Mouse (Mus musculus): ENCODE data around the gene Mab21l3. TPM values are rescaled to one million over a fixed set of nuclear protein-coding genes. Genes with fewer than 3 reads are reported as not detected.

Mab21l3 gene
- polyA plus RNA-seq, 1 experiment, result 0.15 TPM

- Histone ChIP-seq H3K27ac (ENCODE audit: insufficient read depth, low read depth, low read length) (no peak overlapping the region), H3K4me1 (ENCODE audit: control insufficient read depth, insufficient read depth, low read length) (peaks cover 2% of the 10 kb centered on the region; the same call in 1 of the 2 replicates), H3K4me3 (ENCODE audit: insufficient read depth, low read length) (no peak overlapping the region)
- peak; percentile 49 for TF ChIP-seq CTCF (IDR thresholded peaks at IDR 0.05; ENCODE audit: low read depth, low read length)
- TF ChIP-seq POLR2A (IDR thresholded peaks at IDR 0.05; ENCODE audit: borderline replicate concordance, low read depth, low read length), result no peak
Observed at GRCm38 (mm10) chr3:101806149-101806548, 42.6 kb downstream of the Mab21l3 start.

DNA sequence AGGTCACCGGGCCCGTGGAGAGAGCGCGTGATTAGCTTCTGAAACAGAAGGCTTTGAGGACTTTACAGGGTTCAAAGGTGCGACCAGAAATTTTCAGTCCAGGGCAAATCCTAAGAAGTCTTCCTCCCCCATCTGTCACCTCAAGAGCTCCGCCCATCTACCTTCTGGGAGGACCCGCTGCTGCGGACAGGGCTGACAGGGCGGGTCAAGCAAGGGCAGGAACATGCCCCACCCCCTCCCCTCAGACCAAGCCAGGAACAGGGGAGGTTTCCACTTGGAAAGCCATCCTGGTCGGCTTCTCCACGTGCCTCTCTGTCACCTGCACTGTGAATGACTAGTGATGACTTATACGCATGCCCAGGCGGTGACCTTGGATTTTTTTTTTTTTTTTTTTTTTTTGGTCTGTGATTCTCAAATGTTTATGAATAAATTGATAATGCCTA is 43.2 kb downstream of the Mab21l3 start:
- Histone ChIP-seq H3K4me1 (ENCODE audit: control insufficient read depth, insufficient read depth, low read length) (peaks cover 5% of the 10 kb centered on the region), H3K27ac (ENCODE audit: insufficient read depth, low read depth, low read length) (no peak overlapping the region)
- TF ChIP-seq POLR2A (IDR thresholded peaks at IDR 0.05; ENCODE audit: borderline replicate concordance, low read depth, low read length) (no peak), CTCF (IDR thresholded peaks at IDR 0.05; ENCODE audit: low read depth, low read length) (no peak)

DNA sequence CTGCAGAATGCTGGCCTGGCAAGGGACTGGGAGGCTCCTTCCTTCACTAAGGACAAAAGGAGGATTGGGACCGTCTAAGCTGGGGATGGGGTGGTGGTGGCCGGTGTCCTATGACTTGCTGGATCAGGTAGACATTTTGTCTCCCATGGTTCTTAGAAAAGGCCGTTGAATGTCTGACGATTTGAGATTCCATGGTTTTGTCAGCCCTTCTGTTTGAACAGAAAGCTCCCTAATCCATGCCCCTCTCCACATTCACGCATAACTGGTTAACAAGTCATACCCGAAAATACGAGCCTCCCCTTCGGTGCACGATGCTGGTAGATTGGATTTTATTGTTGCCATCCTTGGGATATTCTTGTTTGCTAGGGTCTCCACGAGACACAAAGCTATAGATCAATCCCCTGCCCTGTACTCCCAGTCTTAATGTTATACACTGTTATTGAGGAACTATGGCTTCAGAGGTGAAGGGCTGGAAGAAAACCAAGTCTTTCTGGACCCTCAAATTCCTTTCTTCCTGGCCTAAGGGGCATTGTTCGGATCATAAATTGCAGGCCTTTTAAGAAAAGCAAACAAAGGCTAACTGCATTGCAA is 43.7 kb downstream of the Mab21l3 start:
- no peak for TF ChIP-seq POLR2A (IDR thresholded peaks at IDR 0.05; ENCODE audit: borderline replicate concordance, low read depth, low read length)
- no peak for TF ChIP-seq CTCF (IDR thresholded peaks at IDR 0.05; ENCODE audit: low read depth, low read length)
- Histone ChIP-seq H3K4me3 (ENCODE audit: insufficient read depth, low read length) (no peak overlapping the region), H3K4me1 (ENCODE audit: control insufficient read depth, insufficient read depth, low read length) (peaks cover 8% of the 10 kb centered on the region), H3K27ac (ENCODE audit: insufficient read depth, low read depth, low read length) (no peak overlapping the region)

More for the DNA sequence above, 43.2 kb downstream of the Mab21l3 start:
- no peak overlapping the region for H3K4me3 ChIP-seq (ENCODE audit: insufficient read depth, low read length)

GRCm38 (mm10) chr3:101804331-101804730 is 44.4 kb downstream of the Mab21l3 start:
- Histone ChIP-seq H3K27ac (ENCODE audit: insufficient read depth, low read depth, low read length) (no peak overlapping the region), H3K4me3 (ENCODE audit: insufficient read depth, low read length) (no peak overlapping the region), H3K4me1 (ENCODE audit: control insufficient read depth, insufficient read depth, low read length) (peaks cover 12% of the 10 kb centered on the region)
- TF ChIP-seq CTCF (IDR thresholded peaks at IDR 0.05; ENCODE audit: low read depth, low read length) (no peak), POLR2A (IDR thresholded peaks at IDR 0.05; ENCODE audit: borderline replicate concordance, low read depth, low read length) (no peak)

DNA sequence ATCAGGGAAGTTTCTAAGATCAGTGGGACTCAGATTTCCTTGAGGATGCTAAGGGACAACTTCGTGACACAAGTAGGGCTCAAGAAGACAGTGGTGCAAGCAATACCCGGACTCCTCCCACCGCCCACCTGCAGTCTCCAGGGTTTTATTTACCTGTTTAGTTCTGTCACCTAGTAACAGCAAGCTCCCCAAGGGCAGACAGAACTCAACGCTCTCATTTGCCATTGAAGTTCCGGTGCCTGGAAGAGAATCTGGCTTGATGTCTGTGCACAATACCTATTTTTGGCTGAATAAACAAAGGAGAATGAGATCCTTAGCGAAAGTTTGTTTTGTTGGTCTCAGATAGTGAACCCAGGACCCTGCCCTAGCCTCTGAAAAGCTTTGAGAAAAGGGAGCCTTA is 45.0 kb downstream of the Mab21l3 start:
- H3K4me3 ChIP-seq (ENCODE audit: insufficient read depth, low read length), result no peak overlapping the region
- TF ChIP-seq CTCF (IDR thresholded peaks at IDR 0.05; ENCODE audit: low read depth, low read length) (no peak), POLR2A (IDR thresholded peaks at IDR 0.05; ENCODE audit: borderline replicate concordance, low read depth, low read length) (no peak)
- H3K27ac ChIP-seq (ENCODE audit: insufficient read depth, low read depth, low read length), result no peak overlapping the region
- H3K4me1 ChIP-seq (ENCODE audit: control insufficient read depth, insufficient read depth, low read length), result peaks cover 13% of the 10 kb centered on the region

DNA sequence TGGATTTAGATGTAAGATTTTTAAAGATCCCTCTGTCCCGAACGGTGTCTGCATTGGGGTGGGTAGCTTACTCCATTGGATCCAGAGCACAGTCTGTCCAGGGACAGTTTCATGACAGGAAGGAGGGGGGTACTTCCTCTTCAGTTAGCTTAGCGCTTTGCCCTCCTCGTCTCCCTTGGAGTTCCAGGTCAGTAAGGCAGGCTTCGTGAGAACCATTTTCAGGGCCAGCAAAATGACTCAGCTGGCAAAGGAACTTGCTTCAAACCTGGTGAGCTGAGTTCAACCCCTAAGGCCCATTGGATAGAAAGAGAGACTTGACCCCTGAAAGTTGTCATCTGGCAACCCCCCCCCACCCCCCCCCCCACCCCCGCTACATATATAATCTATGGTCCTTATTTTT is 46.0 kb downstream of the Mab21l3 start:
- Histone ChIP-seq H3K4me3 (ENCODE audit: insufficient read depth, low read length) (no peak overlapping the region), H3K27ac (ENCODE audit: insufficient read depth, low read depth, low read length) (no peak overlapping the region), H3K4me1 (ENCODE audit: control insufficient read depth, insufficient read depth, low read length) (peaks cover 13% of the 10 kb centered on the region)
- TF ChIP-seq POLR2A (IDR thresholded peaks at IDR 0.05; ENCODE audit: borderline replicate concordance, low read depth, low read length) (no peak), CTCF (IDR thresholded peaks at IDR 0.05; ENCODE audit: low read depth, low read length) (no peak)

GRCm38 (mm10) chr3:101800596-101801018 is 48.2 kb downstream of the Mab21l3 start:
- no peak overlapping the region for H3K4me3 ChIP-seq (ENCODE audit: insufficient read depth, low read length)
- TF ChIP-seq POLR2A (IDR thresholded peaks at IDR 0.05; ENCODE audit: borderline replicate concordance, low read depth, low read length), result no peak
- TF ChIP-seq CTCF (IDR thresholded peaks at IDR 0.05; ENCODE audit: low read depth, low read length), result no peak
- peak overlapping the region; percentile 49 for H3K27ac ChIP-seq (ENCODE audit: insufficient read depth, low read depth, low read length)
- H3K4me1 ChIP-seq (ENCODE audit: control insufficient read depth, insufficient read depth, low read length), result peaks cover 13% of the 10 kb centered on the region

GRCm38 (mm10) chr3:101799852-101800595 is 48.7 kb downstream of the Mab21l3 start:
- Histone ChIP-seq H3K27ac (ENCODE audit: insufficient read depth, low read depth, low read length) (peak overlapping the region; percentile 49), H3K4me1 (ENCODE audit: control insufficient read depth, insufficient read depth, low read length) (peaks cover 13% of the 10 kb centered on the region), H3K4me3 (ENCODE audit: insufficient read depth, low read length) (no peak overlapping the region)
- TF ChIP-seq CTCF (IDR thresholded peaks at IDR 0.05; ENCODE audit: low read depth, low read length) (no peak), POLR2A (IDR thresholded peaks at IDR 0.05; ENCODE audit: borderline replicate concordance, low read depth, low read length) (0 out of 2 replicates have a peak, but pooled peaks have one; percentile 7)

- Histone ChIP-seq H3K4me3 (ENCODE audit: insufficient read depth, low read length) (no peak overlapping the region), H3K4me1 (ENCODE audit: control insufficient read depth, insufficient read depth, low read length) (peaks cover 13% of the 10 kb centered on the region), H3K27ac (ENCODE audit: insufficient read depth, low read depth, low read length) (no peak overlapping the region)
- TF ChIP-seq POLR2A (IDR thresholded peaks at IDR 0.05; ENCODE audit: borderline replicate concordance, low read depth, low read length) (no peak), CTCF (IDR thresholded peaks at IDR 0.05; ENCODE audit: low read depth, low read length) (no peak)
Observed at GRCm38 (mm10) chr3:101797830-101798709, 50.7 kb downstream of the Mab21l3 start.
